In the genomic region with DNA sequence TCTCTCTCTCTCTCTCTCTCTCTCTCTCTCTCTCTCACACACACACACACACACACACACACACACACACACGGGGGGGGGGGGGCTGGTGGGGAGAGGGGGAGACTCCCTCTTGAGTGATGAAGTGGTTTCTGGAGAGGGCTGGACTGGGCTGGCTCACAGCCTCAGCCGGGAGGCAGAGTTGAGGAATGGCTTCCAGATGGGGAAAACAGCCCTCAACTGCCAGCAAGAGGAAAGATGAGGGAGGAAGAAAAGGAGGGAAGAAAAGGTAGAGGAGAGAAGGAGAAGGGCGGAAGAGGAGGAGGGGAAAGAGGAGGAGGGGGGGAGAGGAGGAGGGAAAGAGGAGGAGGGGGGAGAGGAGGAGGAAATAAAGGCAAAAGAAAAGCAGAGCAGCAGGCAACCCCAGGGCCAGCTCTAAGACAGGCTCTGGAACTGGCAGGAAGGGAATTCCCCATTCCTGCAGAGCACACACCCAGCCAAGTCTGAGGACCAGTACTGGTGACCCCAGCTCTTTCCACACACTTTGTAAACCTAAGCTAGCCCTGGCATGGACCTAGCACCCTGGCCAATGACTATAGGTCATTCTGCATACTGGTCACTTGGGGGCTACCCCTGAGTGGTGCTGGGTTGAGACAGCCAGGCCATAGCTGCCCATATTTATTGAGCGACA, we compare ENCODE assay signal across 9 mouse cellular contexts. TPM values are rescaled to one million over a fixed set of nuclear protein-coding genes. Genes with fewer than 3 reads are reported as not detected.
DNase-seq lines count a peak whose midpoint lies in the region; ATAC-seq and TF ChIP-seq lines count a peak whose summit lies in the region.
"Had no signal": no experiment of that assay in that cellular context is flagged by ENCODE, and none has a peak within 500 bp of the region (broad histone marks: within the 10 kb centered on the region; RNA-seq: fewer than 3 reads in every experiment).

No protein-coding gene starts in this region.

- no peaks in the 10 kb centered on the region for H3K36me3 ChIP-seq in embryonic facial prominence, embryonic 12.5 days
- no peaks in the 10 kb centered on the region for H3K36me3 ChIP-seq in myocyte (ENCODE audit: control insufficient read depth, insufficient read depth)

- H3K4me3 ChIP-seq in embryonic facial prominence, embryonic 12.5 days, result no peak overlapping the region
- no peak overlapping the region for H3K4me3 ChIP-seq in myocyte

- no peak for TF ChIP-seq POLR2A in myocyte (IDR thresholded peaks at IDR 0.05; ENCODE audit: insufficient read length, low read depth)

- intact Hi-C loops in heart, postnatal 10 days (cut with DNase I), result loop anchor here (1.0 to 5.0 kb wide), 5 partner anchors 44 to 458 kb away; no protein-coding TSS in a partner anchor
- intact Hi-C loops in left cerebral cortex, postnatal 4 days (cut with DNase I), result loop anchor here (5.0 to 10.0 kb wide), 2 partner anchors 78 to 126 kb away; no protein-coding TSS in a partner anchor

- WGBS in embryonic facial prominence, embryonic 12.5 days, result 23% methylated on average over 3 of the region's 4 CpGs

- peak; percentile 89 for DNase-seq in NIH3T3 (ENCODE audit: low read depth)
- DNase-seq in heart, postnatal 10 days, result peak; percentile 64 to 75
- peak; percentile 58 to 74 for DNase-seq in kidney, postnatal 4 days
- no peak for DNase-seq in left cerebral cortex, postnatal 4 days
- DNase-seq in spleen, adult 12 weeks (ENCODE audit: low spot score), result no peak
- no peak for DNase-seq in cerebellum, postnatal 10 days

- no peaks in the 10 kb centered on the region for H3K79me2 ChIP-seq in myocyte (ENCODE audit: control insufficient read depth, insufficient read depth)

- H3ac ChIP-seq in myocyte (ENCODE audit: control insufficient read depth, insufficient read length), result no peak overlapping the region

- peak overlapping the region; percentile 26; the same call in 1 of the 2 replicates for H3K4me2 ChIP-seq in embryonic facial prominence, embryonic 12.5 days (replicated peaks)
- peak overlapping the region; percentile 81 for H3K4me2 ChIP-seq in myocyte (ENCODE audit: low read depth)

- peak overlapping the region; percentile 96 for H3K27ac ChIP-seq in embryonic facial prominence, embryonic 12.5 days

- H3K9me3 ChIP-seq in embryonic facial prominence, embryonic 12.5 days, result no peaks in the 10 kb centered on the region

- H3K4me1 ChIP-seq in embryonic facial prominence, embryonic 12.5 days, result peaks cover 21% of the 10 kb centered on the region

- no peaks in the 10 kb centered on the region for H3K27me3 ChIP-seq in embryonic facial prominence, embryonic 12.5 days
- H3K27me3 ChIP-seq in myocyte (ENCODE audit: control insufficient read depth, insufficient read depth, insufficient read length), result no peaks in the 10 kb centered on the region

- H3K9ac ChIP-seq in embryonic facial prominence, embryonic 12.5 days, result no peak overlapping the region

- peak; percentile 42; the same call in 1 of the 2 replicates for ATAC-seq in embryonic facial prominence, embryonic 12.5 days (ENCODE audit: insufficient number of reproducible peaks, insufficient read depth, low FRiP score, low TSS enrichment)

TF ChIP-seq in myocyte, 11 proteins besides CTCF, POLR2A, EP300 and RAD21:
- no peak for TF ChIP-seq MYOG (IDR thresholded peaks at IDR 0.05; ENCODE audit: control insufficient read depth in 1 of 3, insufficient read depth in 1 of 3, insufficient read length in 2 of 3, low read depth in 2 of 3)
- TF ChIP-seq REST (IDR thresholded peaks at IDR 0.05; ENCODE audit: insufficient read depth, insufficient read length), result no peak
- TF ChIP-seq CEBPB (IDR thresholded peaks at IDR 0.05; ENCODE audit: insufficient read depth, poor library complexity, severe bottlenecking), result no peak
- TF ChIP-seq TCF12 (IDR thresholded peaks at IDR 0.05; ENCODE audit: insufficient read depth, poor library complexity, severe bottlenecking), result no peak
- no peak for TF ChIP-seq E2F4 (IDR thresholded peaks at IDR 0.05; ENCODE audit: insufficient read depth)
- no peak for TF ChIP-seq USF1 (IDR thresholded peaks at IDR 0.05; ENCODE audit: low read depth)
- TF ChIP-seq SRF (IDR thresholded peaks at IDR 0.05; ENCODE audit: control insufficient read depth, insufficient read length, low read depth), result no peak
- TF ChIP-seq MAX (IDR thresholded peaks at IDR 0.05; ENCODE audit: low read depth), result no peak
- no peak for TF ChIP-seq MYOD1 (IDR thresholded peaks at IDR 0.05; ENCODE audit: control insufficient read depth in 1 of 3, insufficient read length in 2 of 3, low read depth in 2 of 3)
- no peak for TF ChIP-seq POLR2AphosphoS2 (IDR thresholded peaks at IDR 0.05; ENCODE audit: insufficient read length, low read depth)
- no peak for TF ChIP-seq TCF3 (IDR thresholded peaks at IDR 0.05; ENCODE audit: insufficient read length, low read depth)
TF ChIP-seq in myocyte: peak in this region for 0.

RNA-seq across cellular contexts. Expression of a gene that starts 4.3 kb away (rescaled TPM):
- 1.9 and 3.3 TPM in 2 replicates for polyA plus RNA-seq in embryonic facial prominence, embryonic 12.5 days (2016; fragmentation: Nextera tagmentation; extraction: Ambion mirVana)
- 1 to 10 TPM in 1 of 2 experiments, under 1 TPM in 1; 0.81 to 1.2 TPM for total RNA-seq in heart, postnatal 10 days (2021)
- polyA plus RNA-seq in myocyte (2012; fragmentation: generic; extraction: Trizol), result 59.5 TPM
- total RNA-seq in left cerebral cortex, postnatal 4 days (2021), result not detected

RNA-seq across cellular contexts. Expression of a gene that starts 40.1 kb away (rescaled TPM):
- polyA plus RNA-seq in embryonic facial prominence, embryonic 12.5 days (2016; fragmentation: Nextera tagmentation; extraction: Ambion mirVana), result 0.29 and 0.51 TPM in 2 replicates
- total RNA-seq in heart, postnatal 10 days (2021), result not detected
- polyA plus RNA-seq in myocyte (2012; fragmentation: generic; extraction: Trizol), result not detected
- under 1 TPM; 0.50 to 0.62 TPM for total RNA-seq in left cerebral cortex, postnatal 4 days (2021)
- total RNA-seq: gastrocnemius, adult 8-10 months had no signal

RNA-seq across cellular contexts. Expression of a gene that starts 43.4 kb away (rescaled TPM):
- polyA plus RNA-seq in embryonic facial prominence, embryonic 12.5 days (2016; fragmentation: Nextera tagmentation; extraction: Ambion mirVana), result 318 and 332 TPM in 2 replicates
- 100 to 1,000 TPM; 630 to 639 TPM for total RNA-seq in heart, postnatal 10 days (2021)
- polyA plus RNA-seq in myocyte (2012; fragmentation: generic; extraction: Trizol), result 744 TPM
- 100 to 1,000 TPM; 249 to 263 TPM for total RNA-seq in left cerebral cortex, postnatal 4 days (2021)

RNA-seq across cellular contexts. Expression of a gene that starts 59.9 kb away (rescaled TPM):
- polyA plus RNA-seq in embryonic facial prominence, embryonic 12.5 days (2016; fragmentation: Nextera tagmentation; extraction: Ambion mirVana), result 106 and 107 TPM in 2 replicates
- total RNA-seq in heart, postnatal 10 days (2021), result 10 to 100 TPM; 24.9 to 26.3 TPM
- polyA plus RNA-seq in myocyte (2012; fragmentation: generic; extraction: Trizol), result 78.6 TPM
- total RNA-seq in left cerebral cortex, postnatal 4 days (2021), result 10 to 100 TPM; 41.6 to 44.8 TPM

Comparison
In these comparisons a context has a peak if more than half of its experiments do, and no peak if none do; other contexts are left out.
1. DNase-seq: peak in NIH3T3 (single experiment), heart, postnatal 10 days (2 of 2) and kidney, postnatal 4 days (2 of 2); none in left cerebral cortex, postnatal 4 days (single experiment), spleen, adult 12 weeks (single experiment) and cerebellum, postnatal 10 days (0 of 2).